Mouse (Mus musculus): ENCODE measurements at regions not wholly inside any gene's neighbourhood (a gene's known extent, or its start where the extent isn't known, plus 50 kb on each side); places are given as distances from the start of the nearest gene placed in this dataset.

DNA sequence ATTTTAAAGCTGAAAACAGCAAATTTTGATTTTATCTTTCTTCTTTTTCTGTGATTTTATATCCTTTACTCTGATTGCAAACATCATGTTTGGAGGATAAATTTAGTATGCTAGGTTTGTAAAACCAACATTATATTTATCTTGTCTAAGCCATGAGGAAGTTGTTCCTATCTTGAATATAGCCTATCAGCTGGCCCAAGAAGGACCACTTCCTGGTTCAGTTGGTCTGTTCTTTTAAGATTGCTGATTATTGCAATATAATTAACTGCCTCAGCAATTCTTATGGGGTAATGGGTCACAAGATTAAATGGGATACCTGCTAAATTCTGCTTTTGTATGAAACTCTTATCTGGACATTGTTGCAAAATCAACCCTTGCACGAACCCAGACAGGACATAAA, 165.5 kb downstream of the Rfx6 start:
- ATAC-seq (ENCODE audit: low FRiP score, low TSS enrichment) (no peak), DNase-seq (ENCODE audit: low spot score) (no peak)
- no peaks in the 10 kb centered on the region for H3K4me1 ChIP-seq (replicated peaks; ENCODE audit: control insufficient read depth, insufficient read depth)
- no peaks in the 10 kb centered on the region for H3K36me3 ChIP-seq (ENCODE audit: control insufficient read depth, insufficient read depth, low read length)
- no peak overlapping the region for H3K4me3 ChIP-seq (ENCODE audit: low read depth, low read length)
- TF ChIP-seq CTCF (IDR thresholded peaks at IDR 0.05; ENCODE audit: low read depth) (no peak), EP300 (optimal IDR thresholded peaks at IDR 0.05) (no peak)
- H3K4me2 ChIP-seq (replicated peaks; ENCODE audit: low read depth) = no peak overlapping the region
- H3K27ac ChIP-seq (replicated peaks) = no peak overlapping the region
- no peaks in the 10 kb centered on the region for H3K9me3 ChIP-seq (ENCODE audit: control insufficient read depth, low read length)
- WGBS = 77% methylated on average over 1 of the region's 1 CpGs
- H3K9ac ChIP-seq (ENCODE audit: low read length) = no peak overlapping the region
- no peaks in the 10 kb centered on the region for H3K27me3 ChIP-seq (ENCODE audit: control insufficient read depth, insufficient read depth, low read length)

DNA sequence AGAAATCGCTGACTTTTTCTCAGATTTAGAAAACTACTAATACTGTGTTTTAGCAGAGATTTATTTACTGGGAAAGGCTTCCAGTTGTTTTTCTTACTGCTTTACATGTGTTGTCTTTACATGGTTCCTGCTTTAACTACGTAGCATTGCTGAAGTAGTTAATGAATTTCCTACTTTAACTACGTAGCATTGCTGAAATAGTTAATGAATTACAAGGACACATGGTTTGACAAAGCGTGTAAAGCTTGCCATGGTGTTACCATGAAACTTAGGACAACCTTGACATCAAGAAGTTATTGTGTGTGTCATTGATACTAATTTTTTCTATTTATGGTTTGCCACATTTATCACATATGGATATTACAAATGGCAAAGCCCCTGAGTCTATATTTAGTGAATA, 168.7 kb downstream of the Rfx6 start:
- ATAC-seq (ENCODE audit: low FRiP score, low TSS enrichment) (no peak), DNase-seq (ENCODE audit: low spot score) (no peak)
- WGBS = 72% methylated on average over 4 of the region's 4 CpGs
- no peak overlapping the region for H3K4me3 ChIP-seq (ENCODE audit: low read depth, low read length)
- TF ChIP-seq EP300 (optimal IDR thresholded peaks at IDR 0.05) = no peak
- TF ChIP-seq CTCF (IDR thresholded peaks at IDR 0.05; ENCODE audit: low read depth) = no peak
- no peak overlapping the region for H3K9ac ChIP-seq (ENCODE audit: low read length)
- no peak overlapping the region for H3K27ac ChIP-seq (replicated peaks)
- no peak overlapping the region for H3K4me2 ChIP-seq (replicated peaks; ENCODE audit: low read depth)
- no peaks in the 10 kb centered on the region for H3K9me3 ChIP-seq (ENCODE audit: control insufficient read depth, low read length)
- no peaks in the 10 kb centered on the region for H3K36me3 ChIP-seq (ENCODE audit: control insufficient read depth, insufficient read depth, low read length)
- no peaks in the 10 kb centered on the region for H3K4me1 ChIP-seq (replicated peaks; ENCODE audit: control insufficient read depth, insufficient read depth)
- H3K27me3 ChIP-seq (ENCODE audit: control insufficient read depth, insufficient read depth, low read length) = no peaks in the 10 kb centered on the region

GRCm38 (mm10) chr10:51869409-51869808, 152.9 kb upstream of the Vgll2 start:
- Histone ChIP-seq H3K36me3 (ENCODE audit: control insufficient read depth, insufficient read depth, low read length) (no peaks in the 10 kb centered on the region), H3K4me1 (replicated peaks; ENCODE audit: control insufficient read depth, insufficient read depth) (no peaks in the 10 kb centered on the region), H3K4me3 (ENCODE audit: low read depth, low read length) (no peak overlapping the region), H3K4me2 (replicated peaks; ENCODE audit: low read depth) (no peak overlapping the region), H3K27me3 (ENCODE audit: control insufficient read depth, insufficient read depth, low read length) (no peaks in the 10 kb centered on the region), H3K9ac (ENCODE audit: low read length) (no peak overlapping the region), H3K9me3 (ENCODE audit: control insufficient read depth, low read length) (no peaks in the 10 kb centered on the region), H3K27ac (replicated peaks) (no peak overlapping the region)
- 63% methylated on average over 3 of the region's 3 CpGs for WGBS
- ATAC-seq (ENCODE audit: low FRiP score, low TSS enrichment) (no peak), DNase-seq (ENCODE audit: low spot score) (no peak)
- TF ChIP-seq EP300 (optimal IDR thresholded peaks at IDR 0.05) (no peak), CTCF (IDR thresholded peaks at IDR 0.05; ENCODE audit: low read depth) (no peak)

DNA sequence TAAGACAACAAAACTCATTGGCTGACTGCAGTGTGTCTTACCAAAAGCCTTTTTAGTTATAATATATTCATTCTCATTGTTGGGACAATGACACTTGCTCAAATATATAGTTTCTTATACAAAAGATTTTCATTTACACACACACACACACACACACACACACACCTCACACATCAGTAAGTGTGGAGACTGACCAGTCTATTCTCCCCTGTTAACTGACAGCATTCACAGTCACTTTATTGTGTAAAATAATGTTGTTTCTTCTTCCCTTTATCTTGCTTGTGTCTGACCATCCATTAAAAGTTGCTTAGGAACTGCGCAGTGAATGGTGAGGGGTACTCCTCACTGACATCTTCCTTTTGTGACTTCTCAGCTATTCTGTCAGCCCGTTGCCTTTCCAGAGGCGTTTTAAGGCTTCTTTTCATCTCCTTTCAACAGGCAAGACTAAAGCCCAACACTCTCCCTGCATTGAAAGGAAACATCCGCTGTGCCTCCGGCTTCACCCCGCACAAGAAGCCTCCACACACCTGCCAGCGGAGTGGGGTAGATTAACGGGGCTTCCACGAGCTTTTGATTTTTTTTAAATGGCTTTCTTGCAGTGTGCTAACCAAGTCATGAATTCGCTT, 111.1 kb upstream of the Vgll2 start:
- Histone ChIP-seq H3K9ac (ENCODE audit: low read length) (no peak overlapping the region), H3K4me1 (replicated peaks; ENCODE audit: control insufficient read depth, insufficient read depth) (no peaks in the 10 kb centered on the region), H3K4me3 (ENCODE audit: low read depth, low read length) (no peak overlapping the region), H3K27me3 (ENCODE audit: control insufficient read depth, insufficient read depth, low read length) (no peaks in the 10 kb centered on the region), H3K4me2 (replicated peaks; ENCODE audit: low read depth) (no peak overlapping the region), H3K9me3 (ENCODE audit: control insufficient read depth, low read length) (no peaks in the 10 kb centered on the region), H3K36me3 (ENCODE audit: control insufficient read depth, insufficient read depth, low read length) (no peaks in the 10 kb centered on the region), H3K27ac (replicated peaks) (no peak overlapping the region)
- 36% methylated on average over 10 of the region's 10 CpGs for WGBS
- ATAC-seq (ENCODE audit: low FRiP score, low TSS enrichment) (no peak), DNase-seq (ENCODE audit: low spot score) (no peak)
- no peak for TF ChIP-seq CTCF (IDR thresholded peaks at IDR 0.05; ENCODE audit: low read depth)
- no peak for TF ChIP-seq EP300 (optimal IDR thresholded peaks at IDR 0.05)

GRCm38 (mm10) chr10:51912096-51912495, 110.2 kb upstream of the Vgll2 start:
- Histone ChIP-seq H3K27me3 (ENCODE audit: control insufficient read depth, insufficient read depth, low read length) (no peaks in the 10 kb centered on the region), H3K9me3 (ENCODE audit: control insufficient read depth, low read length) (no peaks in the 10 kb centered on the region), H3K27ac (replicated peaks) (no peak overlapping the region), H3K4me1 (replicated peaks; ENCODE audit: control insufficient read depth, insufficient read depth) (no peaks in the 10 kb centered on the region), H3K9ac (ENCODE audit: low read length) (no peak overlapping the region), H3K4me3 (ENCODE audit: low read depth, low read length) (no peak overlapping the region), H3K4me2 (replicated peaks; ENCODE audit: low read depth) (no peak overlapping the region), H3K36me3 (ENCODE audit: control insufficient read depth, insufficient read depth, low read length) (no peaks in the 10 kb centered on the region)
- DNase-seq (ENCODE audit: low spot score) (no peak), ATAC-seq (ENCODE audit: low FRiP score, low TSS enrichment) (no peak)
- 39% methylated on average over 1 of the region's 1 CpGs for WGBS
- TF ChIP-seq EP300 (optimal IDR thresholded peaks at IDR 0.05) (no peak), CTCF (IDR thresholded peaks at IDR 0.05; ENCODE audit: low read depth) (no peak)

- no peak for TF ChIP-seq CTCF (IDR thresholded peaks at IDR 0.05; ENCODE audit: low read depth)
- TF ChIP-seq EP300 (optimal IDR thresholded peaks at IDR 0.05) = no peak
- Histone ChIP-seq H3K4me2 (replicated peaks; ENCODE audit: low read depth) (no peak overlapping the region), H3K4me3 (ENCODE audit: low read depth, low read length) (no peak overlapping the region), H3K27me3 (ENCODE audit: control insufficient read depth, insufficient read depth, low read length) (no peaks in the 10 kb centered on the region), H3K9ac (ENCODE audit: low read length) (no peak overlapping the region), H3K27ac (replicated peaks) (no peak overlapping the region), H3K36me3 (ENCODE audit: control insufficient read depth, insufficient read depth, low read length) (no peaks in the 10 kb centered on the region), H3K9me3 (ENCODE audit: control insufficient read depth, low read length) (no peaks in the 10 kb centered on the region), H3K4me1 (replicated peaks; ENCODE audit: control insufficient read depth, insufficient read depth) (no peaks in the 10 kb centered on the region)
- no peak for ATAC-seq (ENCODE audit: low FRiP score, low TSS enrichment)
- WGBS = 63% methylated on average over 2 of the region's 2 CpGs
- DNase-seq (ENCODE audit: low spot score) = no peak
Measured at GRCm38 (mm10) chr10:51926644-51927043, 95.7 kb upstream of the Vgll2 start.
